Mouse (Mus musculus): ENCODE measurements around the gene Jup. TPM values are rescaled to one million over a fixed set of nuclear protein-coding genes. Genes with fewer than 3 reads are reported as not detected.
"Not testable (repeated sequence)": the region's sequence is repeated elsewhere in the genome, so short reads cannot be mapped to it uniquely, and the experiment has no call there.

Jup gene
- polyA plus RNA-seq, 1 experiment from 2014 or later: 140 TPM

DNA sequence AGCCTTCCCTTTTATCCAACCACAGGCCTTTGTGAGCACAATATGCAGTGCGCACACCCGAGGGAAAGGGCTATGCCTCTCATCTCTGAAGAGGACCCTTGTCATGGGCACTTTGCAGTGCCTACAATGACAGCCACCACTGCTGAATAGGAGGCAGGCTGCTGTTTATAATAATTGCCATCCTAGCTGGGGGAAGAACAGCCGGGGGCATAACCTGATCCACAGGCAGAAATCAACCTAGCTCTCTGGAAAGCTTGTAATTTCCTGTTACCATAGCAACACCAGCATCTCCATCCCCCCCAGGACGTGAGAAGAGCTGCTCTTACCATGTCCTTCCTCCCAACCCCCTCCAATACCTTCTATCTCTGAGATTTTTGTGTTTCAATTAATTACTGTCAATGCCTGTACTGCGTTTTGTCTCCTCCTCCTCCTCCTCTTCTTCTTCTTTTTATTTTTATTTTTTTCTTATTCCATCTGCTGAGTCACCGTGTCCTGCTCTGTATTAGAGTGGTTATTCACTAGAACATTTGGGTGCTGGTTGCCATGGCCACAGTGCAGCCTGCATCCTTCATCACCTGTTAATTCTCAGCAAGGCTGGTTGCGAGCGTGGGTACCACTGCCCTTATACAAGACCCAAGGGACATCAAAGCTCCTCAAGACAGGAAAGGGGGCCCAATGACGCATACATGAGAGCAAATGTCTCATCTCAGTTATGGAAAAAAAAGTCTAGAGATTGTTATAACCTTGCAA, 64.6 kb downstream of the Jup start:
- no peak overlapping the region for H3K27ac ChIP-seq (ENCODE audit: low read length)
- no peaks in the 10 kb centered on the region for H3K36me3 ChIP-seq (ENCODE audit: control insufficient read depth, insufficient read depth)
- H3K9ac ChIP-seq (ENCODE audit: low read length): no peak overlapping the region
- ATAC-seq (replicated peaks; ENCODE audit: extremely low read depth, insufficient read depth, low FRiP score): no peak
- WGBS: 64% methylated on average over 9 of the region's 9 CpGs
- H3K4me3 ChIP-seq (ENCODE audit: low read length): no peak overlapping the region
- H3K9me3 ChIP-seq (replicated peaks; ENCODE audit: control insufficient read depth, low read length): no peaks in the 10 kb centered on the region
- H3K4me1 ChIP-seq (ENCODE audit: control insufficient read depth, insufficient read depth, low read length): no peaks in the 10 kb centered on the region
- H3K4me2 ChIP-seq (ENCODE audit: low read depth, low read length): no peak overlapping the region
- H3K27me3 ChIP-seq (ENCODE audit: control insufficient read depth, insufficient read depth, low read length): no peaks in the 10 kb centered on the region

GRCm38 (mm10) chr11:100330816-100331375, 66.7 kb downstream of the Jup start:
- H3K9ac ChIP-seq (ENCODE audit: low read length); H3K36me3 ChIP-seq (ENCODE audit: control insufficient read depth, insufficient read depth); H3K27ac ChIP-seq (ENCODE audit: low read length); H3K4me1 ChIP-seq (ENCODE audit: control insufficient read depth, insufficient read depth, low read length); H3K4me2 ChIP-seq (ENCODE audit: low read depth, low read length); H3K4me3 ChIP-seq (ENCODE audit: low read length); ATAC-seq (replicated peaks; ENCODE audit: extremely low read depth, insufficient read depth, low FRiP score); H3K27me3 ChIP-seq (ENCODE audit: control insufficient read depth, insufficient read depth, low read length); H3K9me3 ChIP-seq (replicated peaks; ENCODE audit: control insufficient read depth, low read length): not testable (repeated sequence)
- 57% methylated on average over 8 of the region's 8 CpGs for WGBS

DNA sequence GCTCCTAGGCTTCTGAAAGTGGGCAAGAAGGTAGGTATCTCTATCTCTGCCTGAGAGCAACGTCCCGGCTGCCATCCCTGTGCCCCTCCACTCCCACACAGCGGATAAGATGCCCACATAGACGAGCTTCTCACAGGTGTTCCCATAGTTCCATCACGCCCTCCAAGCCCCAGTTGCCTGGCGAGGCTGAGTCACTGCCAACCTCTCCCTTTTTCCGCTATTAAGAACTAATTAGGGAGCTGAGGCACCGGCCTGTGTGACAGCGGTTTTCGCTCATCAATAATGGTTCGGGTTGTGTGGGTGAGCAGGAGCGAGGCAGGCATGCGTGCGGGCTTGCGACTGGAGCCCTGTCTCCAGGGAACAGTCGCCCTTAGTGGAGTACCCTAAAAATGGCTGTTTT, 67.3 kb downstream of the Jup start:
- no peak overlapping the region for H3K9ac ChIP-seq (ENCODE audit: low read length)
- no peak for ATAC-seq (replicated peaks; ENCODE audit: extremely low read depth, insufficient read depth, low FRiP score)
- no peak overlapping the region for H3K4me3 ChIP-seq (ENCODE audit: low read length)
- WGBS: 61% methylated on average over 16 of the region's 16 CpGs
- H3K36me3 ChIP-seq (ENCODE audit: control insufficient read depth, insufficient read depth): no peaks in the 10 kb centered on the region
- peaks cover 9% of the 10 kb centered on the region; the same call in 1 of the 2 replicates for H3K4me1 ChIP-seq (ENCODE audit: control insufficient read depth, insufficient read depth, low read length)
- H3K27me3 ChIP-seq (ENCODE audit: control insufficient read depth, insufficient read depth, low read length): no peaks in the 10 kb centered on the region
- H3K27ac ChIP-seq (ENCODE audit: low read length): no peak overlapping the region
- no peaks in the 10 kb centered on the region for H3K9me3 ChIP-seq (replicated peaks; ENCODE audit: control insufficient read depth, low read length)
- H3K4me2 ChIP-seq (ENCODE audit: low read depth, low read length): no peak overlapping the region

- H3K36me3 ChIP-seq (ENCODE audit: control insufficient read depth, insufficient read depth): peaks cover under 1% of the 10 kb centered on the region; the same call in 1 of the 2 replicates
- no peak for ATAC-seq (replicated peaks; ENCODE audit: extremely low read depth, insufficient read depth, low FRiP score)
- H3K27me3 ChIP-seq (ENCODE audit: control insufficient read depth, insufficient read depth, low read length): no peaks in the 10 kb centered on the region
- no peaks in the 10 kb centered on the region for H3K9me3 ChIP-seq (replicated peaks; ENCODE audit: control insufficient read depth, low read length)
- peaks cover 9% of the 10 kb centered on the region; the same call in 1 of the 2 replicates for H3K4me1 ChIP-seq (ENCODE audit: control insufficient read depth, insufficient read depth, low read length)
- no peak overlapping the region for H3K4me3 ChIP-seq (ENCODE audit: low read length)
- no peak overlapping the region for H3K4me2 ChIP-seq (ENCODE audit: low read depth, low read length)
- no peak overlapping the region for H3K27ac ChIP-seq (ENCODE audit: low read length)
- no peak overlapping the region for H3K9ac ChIP-seq (ENCODE audit: low read length)
- 75% methylated on average over 6 of the region's 6 CpGs for WGBS
Measured at GRCm38 (mm10) chr11:100327761-100328160, 69.8 kb downstream of the Jup start.

GRCm38 (mm10) chr11:100327316-100327715, 70.2 kb downstream of the Jup start:
- H3K9ac ChIP-seq (ENCODE audit: low read length): no peak overlapping the region
- no peak overlapping the region for H3K4me3 ChIP-seq (ENCODE audit: low read length)
- H3K4me2 ChIP-seq (ENCODE audit: low read depth, low read length): no peak overlapping the region
- ATAC-seq (replicated peaks; ENCODE audit: extremely low read depth, insufficient read depth, low FRiP score): peak; percentile 25; the same call in 1 of the 2 replicates
- WGBS: 28% methylated on average over 11 of the region's 11 CpGs
- no peak overlapping the region for H3K27ac ChIP-seq (ENCODE audit: low read length)
- no peaks in the 10 kb centered on the region for H3K9me3 ChIP-seq (replicated peaks; ENCODE audit: control insufficient read depth, low read length)
- no peaks in the 10 kb centered on the region for H3K27me3 ChIP-seq (ENCODE audit: control insufficient read depth, insufficient read depth, low read length)
- H3K4me1 ChIP-seq (ENCODE audit: control insufficient read depth, insufficient read depth, low read length): peaks cover 9% of the 10 kb centered on the region; the same call in 1 of the 2 replicates
- H3K36me3 ChIP-seq (ENCODE audit: control insufficient read depth, insufficient read depth): peaks cover 5% of the 10 kb centered on the region

GRCm38 (mm10) chr11:100325062-100325629, 72.4 kb downstream of the Jup start:
- Histone ChIP-seq H3K9me3 (replicated peaks; ENCODE audit: control insufficient read depth, low read length) (no peaks in the 10 kb centered on the region), H3K9ac (ENCODE audit: low read length) (no peak overlapping the region), H3K4me3 (ENCODE audit: low read length) (no peak overlapping the region), H3K4me2 (ENCODE audit: low read depth, low read length) (no peak overlapping the region), H3K36me3 (ENCODE audit: control insufficient read depth, insufficient read depth) (peaks cover 18% of the 10 kb centered on the region), H3K4me1 (ENCODE audit: control insufficient read depth, insufficient read depth, low read length) (peaks cover 17% of the 10 kb centered on the region), H3K27ac (ENCODE audit: low read length) (no peak overlapping the region), H3K27me3 (ENCODE audit: control insufficient read depth, insufficient read depth, low read length) (no peaks in the 10 kb centered on the region)
- ATAC-seq (replicated peaks; ENCODE audit: extremely low read depth, insufficient read depth, low FRiP score): no peak
- WGBS: 70% methylated on average over 11 of the region's 11 CpGs

DNA sequence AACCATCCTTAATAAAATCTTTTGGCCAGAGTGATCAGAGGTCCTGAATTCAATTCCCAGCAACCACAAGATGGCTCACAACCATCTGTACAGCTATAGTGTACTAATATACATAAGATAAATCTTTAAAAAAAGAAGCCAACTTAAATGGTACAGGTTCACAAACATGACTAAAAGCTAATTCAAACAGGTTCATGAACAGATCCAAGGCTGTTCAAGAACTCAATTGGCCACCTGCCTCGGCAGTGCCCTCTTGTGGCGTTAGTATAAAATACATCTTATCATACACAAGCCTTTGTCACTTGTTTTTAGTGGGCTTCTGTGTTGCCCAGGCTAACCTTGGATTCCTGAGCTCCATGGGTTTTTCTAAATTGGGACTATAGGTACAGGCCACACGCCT, 74.0 kb downstream of the Jup start:
- H3K27me3 ChIP-seq (ENCODE audit: control insufficient read depth, insufficient read depth, low read length): no peaks in the 10 kb centered on the region
- H3K9me3 ChIP-seq (replicated peaks; ENCODE audit: control insufficient read depth, low read length): no peaks in the 10 kb centered on the region
- 19% methylated on average over 3 of the region's 3 CpGs for WGBS
- H3K27ac ChIP-seq (ENCODE audit: low read length): no peak overlapping the region
- no peak overlapping the region for H3K4me3 ChIP-seq (ENCODE audit: low read length)
- no peak overlapping the region for H3K9ac ChIP-seq (ENCODE audit: low read length)
- no peak for ATAC-seq (replicated peaks; ENCODE audit: extremely low read depth, insufficient read depth, low FRiP score)
- H3K4me2 ChIP-seq (ENCODE audit: low read depth, low read length): no peak overlapping the region
- H3K36me3 ChIP-seq (ENCODE audit: control insufficient read depth, insufficient read depth): peaks cover 18% of the 10 kb centered on the region
- H3K4me1 ChIP-seq (ENCODE audit: control insufficient read depth, insufficient read depth, low read length): peaks cover 19% of the 10 kb centered on the region

GRCm38 (mm10) chr11:100322591-100323258, 74.8 kb downstream of the Jup start:
- Histone ChIP-seq H3K4me3 (ENCODE audit: low read length) (no peak overlapping the region), H3K9me3 (replicated peaks; ENCODE audit: control insufficient read depth, low read length) (no peaks in the 10 kb centered on the region), H3K36me3 (ENCODE audit: control insufficient read depth, insufficient read depth) (peaks cover 18% of the 10 kb centered on the region), H3K27ac (ENCODE audit: low read length) (no peak overlapping the region), H3K9ac (ENCODE audit: low read length) (no peak overlapping the region), H3K4me2 (ENCODE audit: low read depth, low read length) (no peak overlapping the region), H3K27me3 (ENCODE audit: control insufficient read depth, insufficient read depth, low read length) (no peaks in the 10 kb centered on the region), H3K4me1 (ENCODE audit: control insufficient read depth, insufficient read depth, low read length) (peaks cover 19% of the 10 kb centered on the region)
- 70% methylated on average over 3 of the region's 3 CpGs for WGBS
- no peak for ATAC-seq (replicated peaks; ENCODE audit: extremely low read depth, insufficient read depth, low FRiP score)

All from heart, embryonic 16.5 days (tissue).